Mouse (Mus musculus) neural tube, embryonic 14.5 days (tissue): Measurements from ENCODE around the gene Ybx2. TPM values are rescaled to one million over a fixed set of nuclear protein-coding genes. Genes with fewer than 3 reads are reported as not detected.

Experiments
- ATAC-seq: fragments of 200-750 bp; cut with Nextera tagmentation; 2 replicates; pipeline ENCODE4 v1.8.0; 2017; ENCODE audit warnings: low read depth, mild to moderate bottlenecking, moderate TSS enrichment, moderate library complexity
- H3K27ac ChIP-seq: fragments of 300-500 bp; sonication (generic); 2 replicates; pipeline ENCODE4 v1.5.1; 2014; ENCODE audit warnings: low read depth, mild to moderate bottlenecking, control low read depth, low read length, moderate library complexity, mixed read lengths
- H3K27me3 ChIP-seq: fragments of 300-500 bp; sonication (generic); 2 replicates; pipeline ENCODE4 v1.6.1; 2014; ENCODE audit warnings: low read length; ENCODE audit not compliant: control insufficient read depth, insufficient read depth
- H3K36me3 ChIP-seq: fragments of 300-500 bp; sonication (generic); 2 replicates; pipeline ENCODE4 v1.6.1; 2014; ENCODE audit warnings: low read length, mixed read lengths; ENCODE audit not compliant: control insufficient read depth, insufficient read depth
- H3K4me1 ChIP-seq: fragments of 300-500 bp; sonication (generic); 2 replicates; pipeline ENCODE4 v1.6.1; 2014; ENCODE audit warnings: low read length; ENCODE audit not compliant: control insufficient read depth, insufficient read depth
- H3K4me2 ChIP-seq: fragments of 300-500 bp; sonication (generic); 2 replicates; pipeline ENCODE4 v1.6.1; 2014; ENCODE audit warnings: mild to moderate bottlenecking, low read depth, low read length, control low read depth
- H3K4me3 ChIP-seq: fragments of 300-500 bp; sonication (generic); 2 replicates; pipeline ENCODE4 v1.5.1; 2014; ENCODE audit warnings: low read depth, low read length, control low read depth, mixed read lengths
- H3K9ac ChIP-seq: fragments of 300-500 bp; sonication (generic); replicated peaks from 2 replicates; pipeline ENCODE4 v1.6.1; 2014; ENCODE audit warnings: low read depth, mild to moderate bottlenecking, control low read depth, low read length, mixed read lengths
- H3K9me3 ChIP-seq: fragments of 300-500 bp; sonication (generic); 2 replicates; pipeline ENCODE4 v1.6.1; 2016; ENCODE audit warnings: low read length; ENCODE audit not compliant: control insufficient read depth
- WGBS: fragments of 180-500 bp; shearing (Covaris S2); extraction: QIAGEN DNeasy Blood & Tissue Kit; methylation state at CpG from one replicate; pipeline ENCODE4 v1.1.7; 2014; 5-methylcytosine and 5-hydroxymethylcytosine counted together
- microRNA-seq: library from miRNA; unstranded; fragments of <30 nt; microRNA quantifications from one replicate; pipeline ENCODE4, GENCODE M21; 2016
- polyA plus RNA-seq: library from polyadenylated mRNA; unstranded; fragments of >200 nt; fragmentation: Nextera tagmentation; extraction: Ambion mirVana; gene quantifications from 2 replicates; pipeline ENCODE4 v1.2.1, GENCODE M21; 2014

Gene Ybx2
- polyA plus RNA-seq, 1 experiment from 2014 or later = 11.1 TPM

DNA sequence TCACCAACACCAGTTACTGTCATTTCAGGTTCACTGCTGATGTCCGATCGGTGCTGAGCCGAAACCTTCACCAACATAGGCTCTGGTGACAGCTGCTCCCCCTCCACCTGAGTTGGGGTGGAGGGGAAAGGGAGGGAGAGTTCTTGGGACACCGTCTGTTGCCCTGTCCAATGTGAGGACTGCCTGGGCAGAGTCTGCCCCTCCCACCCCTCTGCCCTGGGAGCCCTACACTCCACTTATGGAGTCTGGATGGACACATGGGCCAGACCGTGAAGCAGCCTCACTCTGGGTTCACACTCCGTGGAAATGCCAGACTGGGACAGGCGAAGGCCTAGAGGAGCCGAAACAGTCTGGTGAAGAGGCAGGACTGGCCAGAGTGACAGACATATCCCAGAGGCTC lies 54.4 kb downstream of the Ybx2 start:
- no peak overlapping the region for H3K4me2 ChIP-seq
- H3K27me3 ChIP-seq = no peaks in the 10 kb centered on the region
- no peak overlapping the region for H3K27ac ChIP-seq
- ATAC-seq = no peak
- H3K36me3 ChIP-seq = peaks cover 48% of the 10 kb centered on the region
- 90% methylated on average over 8 of the region's 8 CpGs for WGBS
- no peak overlapping the region for H3K9ac ChIP-seq
- no peak overlapping the region; the same call in 1 of the 2 replicates for H3K4me3 ChIP-seq
- peaks cover 12% of the 10 kb centered on the region; the same call in 1 of the 2 replicates for H3K4me1 ChIP-seq
- no peaks in the 10 kb centered on the region for H3K9me3 ChIP-seq

Small RNA genes within 50 kb of the gene (microRNA-seq; reads per million reads assigned to microRNA genes)
- gene Gm44349 = not detected

Other genes with a start within 250 kb of the Ybx2 start
- 2.1 and 3.4 TPM in 2 replicates for gene Tnfsf12, start 239.9 kb upstream of the Ybx2 start, polyA plus RNA-seq
- 0.75 and 1.8 TPM in 2 replicates for gene Tnfsfm13, start 239.7 kb upstream of the Ybx2 start, polyA plus RNA-seq
- 23.5 and 30.7 TPM in 2 replicates for gene Polr2a, start 177.2 kb upstream of the Ybx2 start, polyA plus RNA-seq
- not detected in 2 replicates for gene Slc35g3, start 173.8 kb upstream of the Ybx2 start, polyA plus RNA-seq
- 4.3 and 6.0 TPM in 2 replicates for gene Zbtb4, start 169.9 kb upstream of the Ybx2 start, polyA plus RNA-seq
- gene Chrnb1, start 139.9 kb upstream of the Ybx2 start, polyA plus RNA-seq = 0.78 and 1.3 TPM in 2 replicates
- 6.4 and 9.1 TPM in 2 replicates for gene Fgf11, start 133.9 kb upstream of the Ybx2 start, polyA plus RNA-seq
- 0.68 and 0.76 TPM in 2 replicates for gene Tmem102, start 130.2 kb upstream of the Ybx2 start, polyA plus RNA-seq
- gene Gm39566, start 120.5 kb upstream of the Ybx2 start, polyA plus RNA-seq = not detected in 2 replicates
- gene Spem2, start 117.3 kb upstream of the Ybx2 start, polyA plus RNA-seq = 0.16 TPM in 1 of 2 replicates, not detected in the other
- gene Spem1, start 113.6 kb upstream of the Ybx2 start, polyA plus RNA-seq = 0.35 and 0.40 TPM in 2 replicates
- gene Nlgn2, start 98.0 kb upstream of the Ybx2 start, polyA plus RNA-seq = 24.2 and 31.3 TPM in 2 replicates
- 306 and 377 TPM in 2 replicates for gene Tmem256, start 97.3 kb upstream of the Ybx2 start, polyA plus RNA-seq
- 36.3 and 51.8 TPM in 2 replicates for gene Plscr3, start 89.4 kb upstream of the Ybx2 start, polyA plus RNA-seq
- gene Tnk1, start 77.1 kb upstream of the Ybx2 start, polyA plus RNA-seq = 0.28 TPM in 1 of 2 replicates, not detected in the other
- gene Tmem95, start 57.8 kb upstream of the Ybx2 start, polyA plus RNA-seq = not detected in 2 replicates
- 0.80 and 2.0 TPM in 2 replicates for gene Kctd11, start 54.4 kb upstream of the Ybx2 start, polyA plus RNA-seq
- 0.17 and 0.33 TPM in 2 replicates for gene Acap1, start 40.3 kb upstream of the Ybx2 start, polyA plus RNA-seq
- 7.1 and 7.8 TPM in 2 replicates for gene 2810408A11Rik, start 34.8 kb upstream of the Ybx2 start, polyA plus RNA-seq
- gene Neurl4, start 34.7 kb upstream of the Ybx2 start, polyA plus RNA-seq = 26.2 and 27.8 TPM in 2 replicates
- 58.5 and 65.4 TPM in 2 replicates for gene Gps2, start 21.9 kb upstream of the Ybx2 start, polyA plus RNA-seq
- gene Eif5a, start 13.8 kb upstream of the Ybx2 start, polyA plus RNA-seq = 1,037 and 1,095 TPM in 2 replicates
- gene Slc2a4, start 12.4 kb downstream of the Ybx2 start, polyA plus RNA-seq = 2.7 and 3.7 TPM in 2 replicates
- gene Cldn7, start 29.0 kb downstream of the Ybx2 start, polyA plus RNA-seq = 0.33 and 0.88 TPM in 2 replicates
- gene Ctdnep1, start 45.4 kb downstream of the Ybx2 start, polyA plus RNA-seq = 26.5 and 27.1 TPM in 2 replicates
- 159 and 175 TPM in 2 replicates for gene Elp5, start 46.7 kb downstream of the Ybx2 start, polyA plus RNA-seq
- 609 and 643 TPM in 2 replicates for gene Gabarap, start 55.3 kb downstream of the Ybx2 start, polyA plus RNA-seq
- gene Phf23, start 60.0 kb downstream of the Ybx2 start, polyA plus RNA-seq = 28.8 and 37.8 TPM in 2 replicates
- gene Dvl2, start 64.8 kb downstream of the Ybx2 start, polyA plus RNA-seq = 19.0 and 19.2 TPM in 2 replicates
- 49.5 and 57.2 TPM in 2 replicates for gene Acadvl, start 79.6 kb downstream of the Ybx2 start, polyA plus RNA-seq
- 24.9 and 31.6 TPM in 2 replicates for gene Dlg4, start 81.1 kb downstream of the Ybx2 start, polyA plus RNA-seq
- 3.7 TPM in 1 of 2 replicates, not detected in the other for gene Asgr1, start 118.3 kb downstream of the Ybx2 start, polyA plus RNA-seq
- 0.26 TPM in 1 of 2 replicates, not detected in the other for gene Asgr2, start 156.8 kb downstream of the Ybx2 start, polyA plus RNA-seq
- 0.20 and 0.68 TPM in 2 replicates for gene Mgl2, start 194.5 kb downstream of the Ybx2 start, polyA plus RNA-seq
- gene Clec10a, start 220.4 kb downstream of the Ybx2 start, polyA plus RNA-seq = 1.1 TPM in 1 of 2 replicates, not detected in the other